Mouse (Mus musculus) forelimb bud, embryonic 11.5 days (tissue): ENCODE measurements at regions not wholly inside any gene's neighbourhood (a gene's known extent, or its start where the extent isn't known, plus 50 kb on each side); places are given as distances from the start of the nearest gene placed in this dataset.

Source experiments
- DNase-seq: peaks from one replicate; pipeline ENCODE4 v3.0.0-alpha.2; 2012; ENCODE audit warnings: low read depth, low spot score

GRCm38 (mm10) chr1:18412746-18413145, 147.8 kb upstream of the Defb41 start:
- no peak for DNase-seq

GRCm38 (mm10) chr1:18389591-18389990, 124.7 kb upstream of the Defb41 start:
- no peak for DNase-seq

GRCm38 (mm10) chr1:18384079-18384478, 119.1 kb upstream of the Defb41 start:
- DNase-seq, result no peak

GRCm38 (mm10) chr1:18359951-18360731, 95.2 kb upstream of the Defb41 start:
- peak; percentile 20 for DNase-seq

GRCm38 (mm10) chr1:18338871-18339270, 73.9 kb upstream of the Defb41 start:
- peak; percentile 6 for DNase-seq
